Mouse (Mus musculus) heart, adult 2 months (tissue): ENCODE results near the gene 2610028H24Rik.

ENCODE experiments used
- CTCF ChIP-seq: fragments of 200-600 bp; IDR thresholded peaks from 2 replicates; pipeline ENCODE4 v1.8.1; 2022; ENCODE audit warnings: antibody characterized with exemption, mild to moderate bottlenecking, moderate library complexity
- POLR2A ChIP-seq: fragments of 200-500 bp; IDR thresholded peaks from 2 replicates; pipeline ENCODE4 v1.6.1; 2011; ENCODE audit warnings: mild to moderate bottlenecking, low read depth, low read length, control low read depth; ENCODE audit not compliant: insufficient read depth

- peak; percentile 80 for TF ChIP-seq POLR2A
- TF ChIP-seq CTCF: peak; percentile 75
Observed at GRCm38 (mm10) chr10:76468203-76469162, 19.6 kb downstream of the 2610028H24Rik start, which contains the start of the genes Mcm3ap and Ybey.
